Mouse (Mus musculus): ENCODE data around the gene AC124502.3.
"Not testable (repeated sequence)": the region's sequence is repeated elsewhere in the genome, so short reads cannot be mapped to it uniquely, and the experiment has no call there.

The AC124502.3 gene

DNA sequence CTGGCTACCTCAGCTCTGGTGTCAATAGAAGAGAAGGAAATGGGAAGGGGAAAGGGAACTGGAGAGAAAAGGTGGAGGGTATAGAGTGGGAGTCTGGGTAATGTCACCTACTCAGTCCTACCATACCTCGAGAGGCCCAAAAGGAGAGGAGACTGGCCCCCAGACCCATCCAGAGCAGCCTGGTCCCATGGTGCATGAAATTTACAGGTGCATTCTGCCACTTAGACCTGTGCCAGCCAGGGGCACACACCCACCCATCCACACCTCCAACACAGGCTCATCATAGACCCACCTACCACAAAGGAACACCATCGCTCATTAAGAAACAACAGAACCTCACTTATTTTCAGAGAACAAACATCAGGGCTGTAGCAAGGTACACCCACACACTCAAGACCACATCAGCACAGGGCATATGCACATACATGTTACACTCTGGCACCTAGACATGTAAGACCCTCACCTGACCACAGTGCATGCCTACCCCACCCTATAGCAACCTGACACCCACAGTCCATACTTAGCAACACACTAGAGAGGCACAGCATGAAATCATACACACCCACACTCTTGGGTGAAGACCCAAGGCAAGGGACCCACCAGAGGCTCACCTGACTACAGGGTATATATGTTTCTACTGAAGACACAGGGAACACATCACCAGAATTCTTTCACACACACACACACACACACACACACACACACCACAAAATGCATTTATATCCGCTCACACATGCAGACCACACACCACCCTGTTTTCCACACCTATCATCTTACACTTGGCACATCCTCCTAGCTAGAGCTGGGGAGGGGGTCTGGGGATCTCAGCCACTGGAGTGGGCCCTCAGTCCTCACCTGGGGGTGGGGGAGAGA, 45.5 kb downstream of the AC124502.3 start:
- no peak for DNase-seq (ENCODE audit: extremely low read depth, low read depth, low spot score)

DNA sequence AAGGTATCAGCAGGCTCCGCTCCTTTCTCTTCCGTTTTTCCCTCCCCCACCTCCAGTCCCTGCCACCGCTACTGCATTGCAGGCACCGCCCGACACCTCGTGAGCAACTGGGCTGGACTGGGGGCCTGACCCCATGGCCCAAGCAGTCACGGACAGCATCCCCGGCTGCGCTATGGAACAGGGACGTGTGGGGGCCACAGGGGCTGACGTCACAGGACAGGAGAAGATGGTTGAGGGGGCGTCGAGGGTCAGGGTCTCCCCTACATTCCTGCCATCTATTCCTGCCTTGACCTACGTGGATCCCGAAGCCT, 46.1 kb downstream of the AC124502.3 start:
- no peak for DNase-seq (ENCODE audit: extremely low read depth, low read depth, low spot score)

DNA sequence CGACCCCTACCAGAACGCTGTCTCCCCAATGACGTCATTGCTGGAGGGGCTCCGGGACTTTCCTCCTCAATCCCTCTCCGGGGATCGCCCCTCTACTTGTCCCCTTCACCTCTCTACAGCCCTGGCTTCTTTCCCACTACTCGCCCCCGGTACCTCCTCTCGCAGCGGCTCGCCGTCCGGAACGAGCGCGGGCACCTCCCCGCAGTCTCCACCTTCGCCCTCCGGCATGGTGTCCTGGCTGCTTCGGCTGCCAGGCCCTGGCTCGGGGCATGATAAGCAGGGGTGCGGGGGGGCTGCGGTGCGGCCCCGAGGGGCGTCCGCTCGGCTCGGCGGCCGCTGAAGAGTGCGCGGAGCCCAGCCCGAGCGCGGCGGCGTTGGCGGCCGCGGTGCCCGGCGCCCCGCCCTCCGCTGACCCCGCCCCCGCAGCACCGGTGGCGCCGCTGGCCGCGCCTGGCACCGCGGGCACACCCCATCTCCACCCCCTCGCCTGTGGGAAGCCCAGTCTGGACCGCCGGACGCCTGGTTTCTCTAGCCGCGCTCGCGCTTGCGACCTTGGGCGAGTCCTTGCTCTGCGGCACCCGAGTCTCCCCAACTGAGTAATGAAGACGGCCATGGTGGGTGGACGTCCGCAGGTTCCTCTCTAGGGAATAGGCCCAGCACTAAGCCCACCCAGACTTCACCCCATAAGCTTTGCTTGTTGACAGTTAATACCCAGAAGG, 46.6 kb downstream of the AC124502.3 start, which contains the start of gene Tmem151a:
Gene Tmem151a (minus strand): TSS at position 387 of the 719 bp plus-strand sequence.
- DNase-seq (ENCODE audit: extremely low read depth, low read depth, low spot score) = no peak

DNA sequence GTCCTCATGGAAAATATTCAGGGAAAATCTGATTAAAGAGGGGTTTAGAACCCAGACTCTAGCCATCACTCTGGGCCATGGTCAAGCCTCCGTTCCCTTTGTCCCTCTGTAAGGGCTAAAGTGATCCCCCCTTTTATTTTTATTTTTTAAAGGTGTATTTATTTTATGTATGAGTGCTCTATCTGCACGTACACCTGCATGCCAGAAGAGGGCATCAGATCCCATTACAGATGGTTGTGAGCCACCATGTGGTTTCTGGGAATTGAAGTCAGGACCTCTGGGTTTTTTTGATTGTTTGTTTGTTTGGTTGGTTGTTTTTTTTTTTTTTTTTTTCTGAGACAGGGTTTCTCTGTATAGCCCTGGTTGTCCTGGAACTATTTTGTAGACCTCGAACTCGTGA, 47.8 kb downstream of the AC124502.3 start:
- DNase-seq (ENCODE audit: extremely low read depth, low read depth, low spot score) = not testable (repeated sequence)

DNA sequence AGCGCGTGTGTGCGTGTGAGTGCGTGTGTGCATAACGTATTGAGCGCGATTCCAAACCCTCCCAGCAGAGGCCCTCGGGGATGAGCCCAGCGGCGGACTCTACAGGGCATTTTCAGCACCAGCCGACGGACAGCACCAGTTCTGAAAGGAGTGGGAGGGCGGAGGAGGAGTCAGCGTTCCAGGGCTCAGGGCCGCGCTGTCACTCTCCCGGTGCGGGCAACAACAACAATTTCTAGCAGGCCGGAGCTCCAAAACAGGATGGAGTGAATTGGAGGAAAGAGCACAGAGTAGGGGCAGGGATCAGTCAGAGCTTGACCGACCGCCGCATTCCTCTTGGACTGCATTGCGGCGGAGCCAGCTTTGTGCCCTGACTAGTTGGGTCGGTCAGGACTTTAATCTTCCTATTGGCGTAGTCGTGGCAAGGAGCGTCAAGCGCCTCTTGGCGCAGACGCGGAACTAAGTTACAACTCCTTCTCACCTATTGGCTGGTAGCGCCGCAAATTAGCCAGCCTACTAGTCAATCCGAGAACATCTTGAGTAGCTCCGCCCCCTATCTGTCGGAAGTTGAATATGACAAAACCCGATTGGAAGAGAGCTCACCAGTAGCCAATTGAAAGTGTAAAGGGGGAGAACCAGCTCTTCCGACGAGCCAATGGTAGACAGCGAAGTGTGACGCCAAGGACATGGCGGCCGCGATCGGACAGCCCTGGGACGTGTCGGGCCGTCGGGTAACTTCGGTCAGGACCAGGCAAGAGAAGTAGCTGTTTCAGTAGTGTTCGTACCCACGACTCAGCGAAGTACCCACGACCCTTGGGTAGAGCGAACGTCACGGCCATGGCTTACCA, 49.4 kb downstream of the AC124502.3 start, which contains the start of gene Yif1a:
Gene Yif1a (plus strand): TSS at position 655 of the 845 bp plus-strand sequence.
- peak; percentile 99 for DNase-seq (ENCODE audit: extremely low read depth, low read depth, low spot score)

DNA sequence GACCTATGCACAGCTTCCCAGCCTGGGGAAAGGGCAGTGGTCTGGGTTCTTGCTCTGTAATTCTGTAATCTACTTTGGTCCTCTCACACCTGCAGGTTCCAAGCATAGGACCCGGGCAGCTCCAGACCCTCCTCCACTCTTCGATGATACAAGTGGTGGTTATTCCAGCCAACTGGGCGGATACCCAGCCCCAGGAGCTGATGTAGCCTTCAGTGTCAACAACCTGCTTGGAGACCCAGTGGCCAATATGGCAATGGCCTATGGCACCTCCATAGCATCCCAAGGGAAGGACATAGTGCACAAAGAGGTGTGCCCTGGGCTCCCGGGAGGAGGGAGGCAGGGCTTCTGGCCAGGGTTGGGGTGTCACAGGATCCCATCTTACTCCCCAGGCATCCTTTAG, 50.6 kb downstream of the AC124502.3 start:
- no peak for DNase-seq (ENCODE audit: extremely low read depth, low read depth, low spot score)

DNA sequence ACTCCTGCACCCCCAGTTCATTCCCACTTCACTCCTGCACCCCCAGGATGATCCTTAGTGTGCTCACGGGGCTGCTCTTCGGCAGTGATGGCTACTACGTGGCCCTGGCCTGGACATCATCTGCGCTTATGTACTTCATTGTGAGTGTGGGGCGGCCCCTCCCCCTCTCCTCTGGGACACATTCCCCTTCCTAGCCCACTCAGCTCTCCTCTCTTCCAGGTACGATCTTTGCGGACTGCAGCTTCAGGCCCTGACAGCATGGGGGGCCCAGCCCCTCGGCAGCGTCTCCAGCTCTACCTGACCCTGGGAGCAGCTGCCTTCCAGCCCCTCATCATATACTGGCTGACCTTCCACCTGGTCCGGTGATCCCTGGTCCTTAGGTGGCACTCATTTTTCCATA, 53.4 kb downstream of the AC124502.3 start:
- DNase-seq (ENCODE audit: extremely low read depth, low read depth, low spot score) = no peak

DNA sequence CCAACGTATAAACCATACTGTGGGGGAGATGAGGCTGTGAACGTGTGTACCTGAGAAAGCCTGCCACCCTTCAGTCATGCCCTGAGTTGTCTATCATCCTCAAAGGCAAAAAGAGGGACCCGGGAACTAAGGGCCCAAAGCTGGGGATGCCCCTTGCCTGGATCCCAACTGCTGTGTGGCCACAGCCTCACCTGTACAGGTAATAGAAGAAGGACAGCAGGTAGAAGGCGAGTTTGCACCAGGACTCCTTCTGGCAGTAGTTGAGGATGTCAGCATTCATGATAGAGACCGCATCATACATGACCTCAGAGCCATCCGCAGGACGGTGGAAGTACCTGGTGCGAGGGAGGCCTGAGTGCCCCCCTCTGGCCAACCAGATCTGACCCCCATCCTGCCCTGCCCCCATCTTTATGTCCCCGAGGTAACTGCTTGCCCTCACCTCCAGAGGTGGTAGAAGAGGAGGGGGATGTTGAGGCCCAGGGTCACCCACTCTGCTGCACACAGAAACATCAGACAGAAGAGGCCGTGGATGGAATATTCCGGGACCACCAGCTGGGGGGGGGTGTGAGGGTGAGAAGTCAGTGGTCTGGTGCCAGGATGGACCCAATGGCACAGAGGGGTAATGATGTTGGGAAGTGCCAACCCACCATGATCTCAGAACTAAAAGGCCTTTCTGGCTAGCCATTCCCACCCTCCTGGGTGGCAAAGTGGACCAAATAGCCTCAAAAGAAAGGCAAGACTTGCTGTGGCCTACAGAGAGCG, 55.0 kb downstream of the AC124502.3 start:
- no peak for DNase-seq (ENCODE audit: extremely low read depth, low read depth, low spot score)

DNA sequence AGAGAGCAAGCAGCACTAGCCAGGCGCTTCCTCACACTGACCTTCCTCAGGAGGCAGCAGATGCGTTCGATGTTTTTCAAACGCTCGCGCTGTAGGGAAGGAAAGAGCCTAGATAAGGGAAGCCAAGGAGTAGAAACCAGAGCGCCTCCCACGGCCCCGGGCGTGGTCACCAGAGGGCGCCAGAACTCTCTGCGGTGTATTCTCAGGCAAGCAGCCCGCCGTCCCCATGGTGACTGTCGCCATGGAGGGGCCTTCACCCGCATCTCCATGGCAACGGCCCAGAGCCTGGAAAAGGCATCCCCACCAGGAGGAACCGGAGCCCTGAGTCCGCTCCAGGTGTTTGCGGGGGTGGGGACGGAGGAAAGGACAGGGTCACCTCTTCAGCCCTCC, 55.5 kb downstream of the AC124502.3 start:
- no peak for DNase-seq (ENCODE audit: extremely low read depth, low read depth, low spot score)

DNA sequence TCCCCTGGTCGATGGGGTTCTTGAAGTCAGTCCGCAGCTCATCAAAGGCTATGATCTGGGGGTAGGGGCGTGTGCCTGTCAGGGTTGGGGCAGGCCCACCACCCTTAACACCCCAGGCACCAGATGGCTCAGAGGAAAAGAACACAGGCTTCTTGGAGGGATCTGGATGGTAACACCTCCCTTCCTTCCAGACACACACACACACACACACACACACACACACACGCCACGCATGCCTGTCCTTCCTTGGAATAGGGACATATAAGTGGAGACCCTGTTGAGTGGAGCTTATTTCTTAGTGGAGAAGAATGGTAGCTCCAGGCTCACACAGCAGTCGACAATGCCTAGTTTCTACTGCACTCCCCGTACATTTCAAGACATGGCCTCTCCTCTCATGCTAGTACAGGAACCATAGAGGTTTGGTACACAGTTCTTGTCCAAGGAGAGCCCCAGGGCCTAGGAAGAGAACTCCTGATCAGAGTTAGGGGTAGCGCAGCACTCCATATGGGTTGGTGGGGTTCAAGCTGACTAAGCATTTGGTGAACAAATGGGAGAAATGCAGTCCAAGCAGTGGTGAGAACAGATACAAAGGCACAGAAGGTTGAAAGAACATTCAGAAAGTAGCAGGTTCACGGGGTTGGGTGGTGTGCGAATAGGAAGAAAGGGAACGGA, 56.2 kb downstream of the AC124502.3 start:
- DNase-seq (ENCODE audit: extremely low read depth, low read depth, low spot score) = no peak

DNA sequence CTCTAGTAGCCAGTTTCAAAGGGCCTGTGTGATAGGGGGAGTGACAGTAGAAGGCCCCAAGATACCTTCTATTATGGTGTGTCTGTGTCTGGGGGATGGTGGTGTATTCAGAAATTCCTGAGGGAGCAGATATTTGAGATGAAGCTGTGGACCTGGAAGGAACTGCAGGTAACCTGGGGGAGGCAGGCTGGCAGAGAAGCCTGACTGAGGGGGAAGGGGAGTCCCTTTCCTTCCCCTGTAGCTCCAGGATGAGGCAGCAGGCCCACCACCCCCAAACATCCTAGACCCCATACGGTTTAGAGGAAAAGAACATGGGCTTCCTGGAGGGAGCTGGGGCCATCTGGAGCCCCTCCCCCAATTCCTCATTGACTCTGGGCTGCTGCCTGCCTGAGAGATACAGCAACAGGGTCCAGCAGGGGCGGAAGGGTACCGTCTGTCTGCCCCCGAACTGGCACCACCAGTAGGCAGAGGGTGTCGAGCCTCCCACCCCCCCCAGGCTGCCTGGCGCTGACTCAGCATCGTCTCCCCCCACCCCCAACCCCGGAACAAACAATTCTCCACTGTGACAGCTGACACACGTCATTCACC, 57.3 kb downstream of the AC124502.3 start:
- no peak for DNase-seq (ENCODE audit: extremely low read depth, low read depth, low spot score)

DNA sequence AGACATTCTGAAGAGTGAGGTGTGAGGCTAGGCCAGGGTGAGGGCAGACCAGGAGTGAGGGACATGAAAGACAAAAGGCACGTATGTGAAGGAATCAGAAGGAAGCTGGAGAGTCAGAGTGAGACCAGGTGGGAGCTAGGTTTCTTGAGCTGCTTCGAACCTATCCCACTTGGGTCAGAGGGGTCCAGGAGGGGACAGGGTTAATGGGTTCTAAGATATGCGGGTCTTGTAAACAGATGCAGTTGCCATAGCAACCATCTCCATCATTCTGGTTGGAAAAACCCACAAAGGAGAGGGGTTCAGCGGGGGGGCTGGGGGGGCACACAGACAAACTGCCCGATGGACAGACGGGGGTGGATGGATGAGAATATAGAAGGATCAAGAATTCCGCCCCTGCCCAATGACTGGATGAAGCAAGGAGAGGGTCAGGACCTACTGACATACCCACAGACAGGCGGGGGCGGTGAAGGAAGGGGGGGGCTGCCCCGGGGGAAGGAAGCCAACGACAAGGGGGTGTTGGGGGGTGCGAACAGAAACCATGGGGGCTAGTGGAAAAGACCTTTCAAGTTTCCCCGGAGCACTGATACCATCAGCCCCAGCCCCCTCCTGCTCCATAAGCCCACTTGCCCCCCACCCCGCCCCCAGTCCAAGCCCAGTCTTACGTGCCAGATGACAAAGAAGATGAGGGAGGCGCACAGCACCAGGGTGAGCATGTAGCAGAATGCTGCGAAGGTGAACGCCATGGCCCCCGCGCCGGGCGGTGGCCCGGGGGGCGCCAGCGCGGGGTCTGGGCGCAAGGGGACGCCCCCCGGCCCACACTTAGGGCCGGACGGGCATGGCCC, 59.1 kb downstream of the AC124502.3 start:
- DNase-seq (ENCODE audit: extremely low read depth, low read depth, low spot score) = no peak

DNA sequence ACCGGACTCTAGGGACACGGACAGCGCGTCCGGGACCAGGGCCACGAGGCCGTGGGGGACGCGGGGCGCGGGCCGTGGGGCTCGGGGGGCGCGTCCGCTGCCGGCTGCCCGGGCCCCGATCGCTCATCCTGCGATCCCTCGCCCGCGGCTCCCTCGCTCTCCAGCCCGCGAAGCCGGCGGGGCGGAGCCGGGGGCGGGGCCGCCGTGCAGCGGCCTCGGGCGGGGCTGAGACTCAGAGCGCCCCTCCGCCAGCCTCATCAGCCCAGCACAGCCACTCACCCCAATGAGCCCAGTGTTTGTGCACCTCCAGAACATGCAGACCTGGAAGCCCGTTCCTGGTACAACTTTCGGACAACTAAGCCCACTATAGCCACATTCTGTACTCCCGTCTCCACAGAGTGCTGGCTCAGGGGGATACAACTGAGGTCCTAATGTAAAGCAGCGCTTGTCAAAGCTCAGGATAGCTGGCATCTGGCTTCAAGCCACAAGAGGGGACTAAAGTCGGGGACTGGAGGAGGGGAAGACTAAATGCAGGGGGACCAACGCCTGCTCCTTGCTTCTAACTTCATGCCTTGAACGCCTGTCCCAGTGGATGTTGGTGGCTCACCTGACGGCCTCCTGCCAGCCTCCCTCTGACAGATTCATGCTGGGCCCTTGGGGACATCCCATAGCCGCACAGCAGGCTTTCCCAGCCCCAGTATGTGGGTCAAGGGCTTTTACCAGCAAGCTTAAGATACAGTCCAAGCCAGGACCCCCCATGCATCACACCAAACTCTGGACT, 59.9 kb downstream of the AC124502.3 start, which contains the start of gene Cnih2:
Gene Cnih2 (minus strand): TSS at position 159 of the 781 bp plus-strand sequence.
- DNase-seq (ENCODE audit: extremely low read depth, low read depth, low spot score) = no peak

All from fat pad, adult 2 months (tissue).